Mouse (Mus musculus): ENCODE measurements at regions not wholly inside any gene's neighbourhood (a gene's known extent, or its start where the extent isn't known, plus 50 kb on each side); places are given as distances from the start of the nearest gene placed in this dataset.

GRCm38 (mm10) chr14:55348098-55348497 lies 126.3 kb downstream of the Dhrs2 start:
- Histone ChIP-seq H3K9me3 (no peaks in the 10 kb centered on the region), H3K4me3 (no peak overlapping the region), H3K27ac (no peak overlapping the region), H3K4me1 (replicated peaks) (no peaks in the 10 kb centered on the region), H3K27me3 (ENCODE audit: insufficient read depth, poor library complexity, severe bottlenecking) (no peaks in the 10 kb centered on the region), H3K36me3 (no peaks in the 10 kb centered on the region)
- 93% methylated on average over 4 of the region's 4 CpGs for WGBS
- no peak for DNase-seq (ENCODE audit: low spot score)

GRCm38 (mm10) chr14:55357258-55357657 lies 121.3 kb upstream of the Dhrs4 start:
- H3K27ac ChIP-seq = no peak overlapping the region
- H3K4me3 ChIP-seq = no peak overlapping the region
- WGBS = 86% methylated on average over 2 of the region's 2 CpGs
- H3K27me3 ChIP-seq (ENCODE audit: insufficient read depth, poor library complexity, severe bottlenecking) = no peaks in the 10 kb centered on the region
- no peaks in the 10 kb centered on the region for H3K36me3 ChIP-seq
- H3K9me3 ChIP-seq = no peaks in the 10 kb centered on the region
- H3K4me1 ChIP-seq (replicated peaks) = no peaks in the 10 kb centered on the region
- DNase-seq (ENCODE audit: low spot score) = no peak

- Histone ChIP-seq H3K27me3 (ENCODE audit: insufficient read depth, poor library complexity, severe bottlenecking) (no peaks in the 10 kb centered on the region), H3K4me3 (no peak overlapping the region), H3K36me3 (no peaks in the 10 kb centered on the region), H3K9me3 (no peaks in the 10 kb centered on the region), H3K27ac (no peak overlapping the region), H3K4me1 (replicated peaks) (0 out of 2 replicates have a peak, but pooled peaks cover 3% of the 10 kb centered on the region)
- DNase-seq (ENCODE audit: low spot score) = no peak
- WGBS = 69% methylated on average over 2 of the region's 2 CpGs
These were observed 120.1 kb upstream of the Dhrs4 start for GRCm38 (mm10) chr14:55358429-55358828.

GRCm38 (mm10) chr14:55362316-55362715 lies 116.2 kb upstream of the Dhrs4 start:
- Histone ChIP-seq H3K27me3 (ENCODE audit: insufficient read depth, poor library complexity, severe bottlenecking) (no peaks in the 10 kb centered on the region), H3K9me3 (no peaks in the 10 kb centered on the region), H3K36me3 (no peaks in the 10 kb centered on the region), H3K4me3 (no peak overlapping the region), H3K4me1 (replicated peaks) (0 out of 2 replicates have a peak, but pooled peaks cover 3% of the 10 kb centered on the region), H3K27ac (no peak overlapping the region)
- 84% methylated on average over 4 of the region's 4 CpGs for WGBS
- DNase-seq (ENCODE audit: low spot score) = no peak

DNA sequence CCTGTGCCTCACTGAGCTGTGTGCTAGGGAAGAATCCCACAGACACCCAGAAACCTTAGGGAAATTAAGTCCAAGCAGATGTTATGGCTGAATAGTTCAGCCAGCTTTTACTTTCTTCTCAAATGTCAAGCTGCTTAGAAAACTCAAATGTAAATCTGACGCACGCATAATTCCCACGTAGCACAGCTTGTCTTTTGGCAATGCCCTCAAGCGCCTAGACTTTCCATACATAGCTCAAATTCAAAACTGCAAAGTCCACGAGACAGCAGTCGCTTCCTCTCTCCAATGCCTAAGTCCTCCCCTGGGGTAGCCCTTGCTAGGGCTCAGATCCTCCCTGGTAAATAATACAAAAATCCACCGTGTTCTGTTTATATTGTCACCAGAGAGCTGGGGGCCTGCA lies 115.8 kb upstream of the Dhrs4 start:
- no peak overlapping the region for H3K27ac ChIP-seq
- H3K4me1 ChIP-seq (replicated peaks) = 0 out of 2 replicates have a peak, but pooled peaks cover 3% of the 10 kb centered on the region
- no peaks in the 10 kb centered on the region for H3K36me3 ChIP-seq
- DNase-seq (ENCODE audit: low spot score) = no peak
- no peaks in the 10 kb centered on the region for H3K27me3 ChIP-seq (ENCODE audit: insufficient read depth, poor library complexity, severe bottlenecking)
- no peaks in the 10 kb centered on the region for H3K9me3 ChIP-seq
- H3K4me3 ChIP-seq = no peak overlapping the region
- WGBS = 79% methylated on average over 7 of the region's 7 CpGs

DNA sequence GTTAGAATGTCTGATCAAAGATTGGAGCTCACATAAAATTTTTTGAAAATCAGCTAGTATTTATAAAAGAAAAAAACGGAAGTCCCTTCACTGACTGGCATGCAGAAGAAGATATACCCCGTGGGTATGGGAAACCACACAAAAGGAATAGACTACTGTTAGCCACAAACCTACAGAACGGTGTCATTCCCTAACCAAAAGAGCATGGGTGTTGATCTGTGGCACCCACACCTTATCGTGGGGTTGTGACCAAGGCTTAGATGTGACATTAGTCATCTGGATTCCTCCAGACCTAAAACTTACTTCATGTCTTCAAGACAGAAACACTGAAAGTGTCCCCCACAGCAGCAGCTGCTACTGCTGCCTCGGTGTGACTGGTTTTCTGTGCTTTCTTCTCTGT lies 108.2 kb upstream of the Dhrs4 start:
- Histone ChIP-seq H3K36me3 (no peaks in the 10 kb centered on the region), H3K4me1 (replicated peaks) (no peaks in the 10 kb centered on the region), H3K27ac (no peak overlapping the region), H3K27me3 (ENCODE audit: insufficient read depth, poor library complexity, severe bottlenecking) (no peaks in the 10 kb centered on the region), H3K9me3 (no peaks in the 10 kb centered on the region), H3K4me3 (no peak overlapping the region)
- 88% methylated on average over 5 of the region's 5 CpGs for WGBS
- DNase-seq (ENCODE audit: low spot score) = no peak

DNA sequence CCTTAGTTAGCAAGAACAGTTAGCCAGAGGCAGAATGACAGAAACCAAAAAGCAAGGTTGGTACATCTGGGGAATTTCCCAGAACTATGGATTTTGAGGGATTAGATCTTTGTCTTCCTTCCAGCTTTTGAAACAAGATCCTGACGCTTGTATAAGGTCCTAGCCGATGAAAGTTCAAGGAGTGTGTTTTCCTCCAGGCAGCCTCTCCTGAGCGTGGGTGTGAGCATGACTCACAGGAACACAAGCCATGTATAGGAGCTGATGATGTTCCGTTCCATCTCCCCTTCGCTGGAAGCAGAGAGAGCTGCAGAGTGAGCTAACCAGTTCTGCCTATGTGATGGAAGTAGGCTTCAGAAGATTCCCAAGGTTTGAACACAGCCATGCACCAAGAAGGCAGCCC lies 105.6 kb upstream of the Dhrs4 start:
- H3K36me3 ChIP-seq = no peaks in the 10 kb centered on the region
- 89% methylated on average over 5 of the region's 5 CpGs for WGBS
- no peak for DNase-seq (ENCODE audit: low spot score)
- H3K9me3 ChIP-seq = no peaks in the 10 kb centered on the region
- H3K27ac ChIP-seq = no peak overlapping the region
- H3K4me3 ChIP-seq = no peak overlapping the region
- no peaks in the 10 kb centered on the region for H3K4me1 ChIP-seq (replicated peaks)
- H3K27me3 ChIP-seq (ENCODE audit: insufficient read depth, poor library complexity, severe bottlenecking) = no peaks in the 10 kb centered on the region

DNA sequence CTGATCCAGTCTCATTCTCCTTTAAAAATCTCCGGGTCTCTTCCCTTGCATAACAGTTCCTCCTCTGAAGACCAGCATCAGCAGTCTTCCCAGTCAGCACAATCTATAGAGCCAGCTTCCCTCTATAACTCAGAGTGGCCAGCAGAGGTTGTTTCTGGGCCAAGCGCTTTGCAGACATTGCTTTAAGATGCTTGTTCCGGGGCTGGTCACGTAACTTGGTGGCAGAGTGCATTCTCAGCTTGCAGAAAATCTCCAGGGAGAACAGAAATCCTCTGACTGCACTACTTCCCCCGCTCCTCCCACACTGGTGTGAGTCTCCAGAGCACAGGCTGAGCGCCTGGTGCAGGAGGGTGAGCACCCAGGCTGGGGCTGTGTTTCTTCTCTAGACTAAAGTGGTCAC lies 91.8 kb upstream of the Dhrs4 start:
- 66% methylated on average over 6 of the region's 6 CpGs for WGBS
- H3K4me3 ChIP-seq = no peak overlapping the region
- H3K27ac ChIP-seq = no peak overlapping the region
- DNase-seq (ENCODE audit: low spot score) = no peak
- no peaks in the 10 kb centered on the region for H3K27me3 ChIP-seq (ENCODE audit: insufficient read depth, poor library complexity, severe bottlenecking)
- H3K36me3 ChIP-seq = no peaks in the 10 kb centered on the region
- no peaks in the 10 kb centered on the region for H3K9me3 ChIP-seq
- peaks cover 6% of the 10 kb centered on the region; the same call in 1 of the 2 replicates for H3K4me1 ChIP-seq (replicated peaks)

GRCm38 (mm10) chr14:55387378-55387777 lies 91.2 kb upstream of the Dhrs4 start:
- Histone ChIP-seq H3K36me3 (no peaks in the 10 kb centered on the region), H3K27me3 (ENCODE audit: insufficient read depth, poor library complexity, severe bottlenecking) (no peaks in the 10 kb centered on the region), H3K4me3 (no peak overlapping the region), H3K4me1 (replicated peaks) (peaks cover 6% of the 10 kb centered on the region; the same call in 1 of the 2 replicates), H3K27ac (no peak overlapping the region), H3K9me3 (no peaks in the 10 kb centered on the region)
- 65% methylated on average over 6 of the region's 6 CpGs for WGBS
- DNase-seq (ENCODE audit: low spot score) = no peak

DNA sequence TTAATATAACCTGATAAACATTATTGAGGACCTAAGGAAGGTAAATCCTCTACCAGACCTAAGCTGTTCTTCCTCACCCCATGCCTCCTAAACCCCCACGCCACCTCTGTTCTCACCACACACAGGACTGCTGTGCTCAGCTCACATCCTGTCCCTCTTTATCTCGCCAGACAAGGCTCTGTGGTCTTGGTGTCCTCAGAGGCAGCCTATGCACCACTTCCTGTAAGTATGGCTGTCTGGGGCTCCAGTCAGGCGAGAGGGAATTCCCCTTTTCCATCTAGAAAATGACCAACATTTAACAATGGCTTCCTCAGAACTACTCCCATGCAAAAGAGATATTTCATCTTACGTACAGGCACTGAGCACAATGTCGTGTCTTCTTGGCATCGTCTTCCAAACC lies 86.2 kb upstream of the Dhrs4 start:
- H3K36me3 ChIP-seq = no peaks in the 10 kb centered on the region
- no peak overlapping the region for H3K4me3 ChIP-seq
- H3K27ac ChIP-seq = no peak overlapping the region
- 81% methylated on average over 6 of the region's 6 CpGs for WGBS
- no peaks in the 10 kb centered on the region for H3K9me3 ChIP-seq
- peaks cover 14% of the 10 kb centered on the region; the same call in 1 of the 2 replicates for H3K27me3 ChIP-seq (ENCODE audit: insufficient read depth, poor library complexity, severe bottlenecking)
- H3K4me1 ChIP-seq (replicated peaks) = peaks cover 12% of the 10 kb centered on the region
- no peak for DNase-seq (ENCODE audit: low spot score)

- no peak for DNase-seq (ENCODE audit: low spot score)
- WGBS = 91% methylated on average over 2 of the region's 2 CpGs
- Histone ChIP-seq H3K36me3 (no peaks in the 10 kb centered on the region), H3K27me3 (ENCODE audit: insufficient read depth, poor library complexity, severe bottlenecking) (no peaks in the 10 kb centered on the region), H3K4me3 (no peak overlapping the region), H3K4me1 (replicated peaks) (no peaks in the 10 kb centered on the region), H3K27ac (no peak overlapping the region), H3K9me3 (no peaks in the 10 kb centered on the region)
These were observed 72.4 kb upstream of the Dhrs4 start for GRCm38 (mm10) chr14:55406146-55406545.
